Mouse (Mus musculus): ENCODE measurements at regions not wholly inside any gene's neighbourhood (a gene's known extent, or its start where the extent isn't known, plus 50 kb on each side); places are given as distances from the start of the nearest gene placed in this dataset.

DNA sequence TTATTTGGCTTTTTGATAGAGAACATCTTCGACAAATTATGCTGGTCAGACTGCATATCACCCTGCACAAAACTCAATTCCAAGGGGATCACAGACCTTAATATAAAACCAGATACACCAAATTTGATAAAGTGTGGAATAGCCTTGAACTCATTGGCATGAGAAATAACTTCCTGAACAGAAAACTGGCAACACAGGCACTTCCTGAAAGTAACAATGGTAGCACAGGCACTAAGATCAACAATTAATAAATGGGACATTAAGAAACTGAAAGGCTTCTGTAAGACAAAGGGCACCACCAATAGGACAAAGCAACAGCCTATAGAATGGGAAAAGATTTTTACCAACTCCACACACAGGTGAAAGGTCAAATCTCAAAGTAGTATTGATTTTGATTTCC is 141.5 kb downstream of the Fam198b start:
- TF ChIP-seq CTCF (IDR thresholded peaks at IDR 0.05; ENCODE audit: low read depth) (no peak), EP300 (IDR thresholded peaks at IDR 0.05; ENCODE audit: low read depth) (no peak)

All from liver, embryonic 14.5 days (tissue).